ENCODE assay signal across 14 mouse cellular contexts in genomic region chr9:60759436-60760007, GRCm38 (mm10). TPM values are rescaled to one million over a fixed set of nuclear protein-coding genes. Genes with fewer than 3 reads are reported as not detected.
DNase-seq lines count a peak whose midpoint lies in the region; ATAC-seq lines count a peak whose summit lies in the region.
"Had no signal": no experiment of that assay in that cellular context is flagged by ENCODE, and none has a peak within 500 bp of the region (broad histone marks: within the 10 kb centered on the region; RNA-seq: fewer than 3 reads in every experiment).

No protein-coding gene starts in this region.

- 49% methylated on average over 10 of the region's 10 CpGs for WGBS in embryonic facial prominence, embryonic 14.5 days
- 71% methylated on average over 10 of the region's 10 CpGs for WGBS in embryonic facial prominence, embryonic 10.5 days
- WGBS in heart, embryonic 14.5 days = 28% methylated on average over 10 of the region's 10 CpGs
- WGBS in midbrain, embryonic 10.5 days = 77% methylated on average over 10 of the region's 10 CpGs

- H3K4me3 ChIP-seq in embryonic facial prominence, embryonic 14.5 days (ENCODE audit: low read depth, low read length) = no peak overlapping the region
- no peak overlapping the region for H3K4me3 ChIP-seq in embryonic facial prominence, embryonic 10.5 days
- H3K4me3 ChIP-seq in heart, embryonic 14.5 days (ENCODE audit: control insufficient read depth in 1 of 2, insufficient read depth in 1 of 2, low read depth in 1 of 2, low read length in 2 of 2) = no peak overlapping the region
- H3K4me3 ChIP-seq in midbrain, embryonic 10.5 days = no peak overlapping the region
- H3K4me3 ChIP-seq: erythroblast, embryonic 14.5 days; kidney, embryonic 15.5 days had no signal

- DNase-seq in embryonic facial prominence, embryonic 14.5 days (ENCODE audit: low spot score) = peak; percentile 49
- DNase-seq in embryonic facial prominence, embryonic 10.5 days (ENCODE audit: low spot score) = no peak
- DNase-seq in 3T3-L1 (ENCODE audit: low read depth, low spot score) = peak; percentile 34
- peak; percentile 49 to 84 for DNase-seq in gastrocnemius, adult 8-10 months (ENCODE audit: low spot score in 2 of 2)
- DNase-seq in layer of hippocampus, postnatal 25 days (ENCODE audit: extremely low spot score in 1 of 2, low spot score in 1 of 2) = no peak
- no peak for DNase-seq in midbrain, embryonic 10.5 days (ENCODE audit: low spot score)
- DNase-seq: cerebellum, postnatal 36 days; midbrain, embryonic 14.5 days; thymus, postnatal 25 days had no signal

- H3K27ac ChIP-seq in embryonic facial prominence, embryonic 14.5 days (replicated peaks; ENCODE audit: low read depth, low read length) = no peak overlapping the region
- no peak overlapping the region for H3K27ac ChIP-seq in embryonic facial prominence, embryonic 10.5 days (replicated peaks)
- peak overlapping the region; percentile 61 to 74 for H3K27ac ChIP-seq in heart, embryonic 14.5 days (replicated peaks in 1 of 2; ENCODE audit: control insufficient read depth in 1 of 2, insufficient read depth in 1 of 2, low read depth in 2 of 2, low read length in 2 of 2)
- H3K27ac ChIP-seq in midbrain, embryonic 10.5 days (replicated peaks) = no peak overlapping the region
- H3K27ac ChIP-seq: liver, embryonic 14.5 days had no signal

- H3K4me1 ChIP-seq in embryonic facial prominence, embryonic 14.5 days (ENCODE audit: control insufficient read depth, insufficient read depth, low read length) = peaks cover 12% of the 10 kb centered on the region; the same call in 1 of the 2 replicates
- H3K4me1 ChIP-seq in embryonic facial prominence, embryonic 10.5 days = peaks cover 27% of the 10 kb centered on the region
- peaks cover 26 to 36% of the 10 kb centered on the region in 2 experiments for H3K4me1 ChIP-seq in heart, embryonic 14.5 days (ENCODE audit: control insufficient read depth in 2 of 2, insufficient read depth in 2 of 2, low read length in 2 of 2)
- H3K4me1 ChIP-seq in midbrain, embryonic 10.5 days = peaks cover 9% of the 10 kb centered on the region; the same call in 1 of the 2 replicates

- H3K9ac ChIP-seq in embryonic facial prominence, embryonic 14.5 days (ENCODE audit: low read depth, low read length) = no peak overlapping the region
- no peak overlapping the region for H3K9ac ChIP-seq in heart, embryonic 14.5 days (ENCODE audit: low read length)
- H3K9ac ChIP-seq: kidney, embryonic 15.5 days; liver, embryonic 14.5 days had no signal

- H3K9me3 ChIP-seq in embryonic facial prominence, embryonic 14.5 days (ENCODE audit: control insufficient read depth, low read length) = no peaks in the 10 kb centered on the region
- H3K9me3 ChIP-seq in embryonic facial prominence, embryonic 10.5 days = no peaks in the 10 kb centered on the region
- H3K9me3 ChIP-seq in heart, embryonic 14.5 days (ENCODE audit: control insufficient read depth, low read length) = no peaks in the 10 kb centered on the region
- no peaks in the 10 kb centered on the region for H3K9me3 ChIP-seq in midbrain, embryonic 10.5 days (replicated peaks)
- H3K9me3 ChIP-seq: kidney, embryonic 15.5 days had no signal

- H3K27me3 ChIP-seq in embryonic facial prominence, embryonic 14.5 days (replicated peaks; ENCODE audit: control insufficient read depth, insufficient read depth, low read length) = no peaks in the 10 kb centered on the region
- no peaks in the 10 kb centered on the region for H3K27me3 ChIP-seq in embryonic facial prominence, embryonic 10.5 days (replicated peaks; ENCODE audit: low read depth, poor library complexity, severe bottlenecking)
- no peaks in the 10 kb centered on the region for H3K27me3 ChIP-seq in heart, embryonic 14.5 days (ENCODE audit: control insufficient read depth, insufficient read depth, low read length)
- H3K27me3 ChIP-seq in midbrain, embryonic 10.5 days (ENCODE audit: low read depth, poor library complexity, severe bottlenecking) = no peaks in the 10 kb centered on the region
- H3K27me3 ChIP-seq: kidney, embryonic 15.5 days had no signal

- ATAC-seq in embryonic facial prominence, embryonic 14.5 days (ENCODE audit: low read depth) = no peak
- ATAC-seq in heart, embryonic 14.5 days (ENCODE audit: insufficient number of reproducible peaks, insufficient read depth, low FRiP score, low read depth) = no peak
- ATAC-seq in granulocyte monocyte progenitor cell, adult 5-6 weeks (replicated peaks; ENCODE audit: poor library complexity, severe bottlenecking) = no peak

- no peaks in the 10 kb centered on the region for H3K36me3 ChIP-seq in embryonic facial prominence, embryonic 14.5 days (ENCODE audit: control insufficient read depth, insufficient read depth, low read length)
- no peaks in the 10 kb centered on the region for H3K36me3 ChIP-seq in embryonic facial prominence, embryonic 10.5 days (replicated peaks)
- H3K36me3 ChIP-seq in heart, embryonic 14.5 days (ENCODE audit: control insufficient read depth, insufficient read depth, low read length) = no peaks in the 10 kb centered on the region
- H3K36me3 ChIP-seq in midbrain, embryonic 10.5 days = no peaks in the 10 kb centered on the region
- H3K36me3 ChIP-seq: kidney, embryonic 15.5 days had no signal

- H3K4me2 ChIP-seq in embryonic facial prominence, embryonic 14.5 days (ENCODE audit: low read depth, low read length) = no peak overlapping the region
- H3K4me2 ChIP-seq in heart, embryonic 14.5 days (ENCODE audit: low read length) = no peak overlapping the region
- H3K4me2 ChIP-seq: kidney, embryonic 15.5 days had no signal

RNA-seq across cellular contexts. Expression of gene Uaca, which starts 34.8 kb away (rescaled TPM):
- polyA plus RNA-seq in embryonic facial prominence, embryonic 14.5 days (2014; fragmentation: Nextera tagmentation; extraction: Ambion mirVana) = 31.5 and 31.8 TPM in 2 replicates
- polyA plus RNA-seq in embryonic facial prominence, embryonic 10.5 days (2016; fragmentation: Nextera tagmentation; extraction: Ambion mirVana) = 30.0 and 31.0 TPM in 2 replicates
- total RNA-seq in gastrocnemius, adult 8-10 months (2022) = 100 to 1,000 TPM; 122 to 163 (median 140) TPM
- polyA plus RNA-seq in heart, embryonic 14.5 days (2014; fragmentation: Nextera tagmentation; extraction: Ambion mirVana) = 10.9 and 17.1 TPM in 2 replicates
- total RNA-seq in layer of hippocampus, postnatal 25 days (2021) = 1 to 10 TPM; 6.6 to 8.6 TPM
- 0.79 and 1.2 TPM in 2 replicates for total RNA-seq in granulocyte monocyte progenitor cell, adult 5-6 weeks (2014; fragmentation: Nextera tagmentation)
- total RNA-seq in granulocyte monocyte progenitor cell, adult 5-6 weeks (2017) = 2.1 and 2.2 TPM in 2 replicates
- 33.1 and 37.0 TPM in 2 replicates for polyA plus RNA-seq in midbrain, embryonic 10.5 days (2016; fragmentation: Nextera tagmentation; extraction: Ambion mirVana)
- polyA plus RNA-seq: erythroblast, embryonic 14.5 days had no signal

RNA-seq across cellular contexts. Expression of gene Larp6, which starts 46.7 kb away (rescaled TPM):
- polyA plus RNA-seq in embryonic facial prominence, embryonic 14.5 days (2014; fragmentation: Nextera tagmentation; extraction: Ambion mirVana) = 3.3 and 4.7 TPM in 2 replicates
- 0.72 TPM in 2 replicates for polyA plus RNA-seq in embryonic facial prominence, embryonic 10.5 days (2016; fragmentation: Nextera tagmentation; extraction: Ambion mirVana)
- total RNA-seq in gastrocnemius, adult 8-10 months (2022) = 1 to 10 TPM in 2 of 4 experiments, under 1 TPM in 2; 0.80 to 2.2 (median 1.3) TPM
- polyA plus RNA-seq in heart, embryonic 14.5 days (2014; fragmentation: Nextera tagmentation; extraction: Ambion mirVana) = 0.61 and 0.68 TPM in 2 replicates
- 10 to 100 TPM; 36.2 to 38.6 TPM for total RNA-seq in layer of hippocampus, postnatal 25 days (2021)
- not detected in 2 replicates for total RNA-seq in granulocyte monocyte progenitor cell, adult 5-6 weeks (2014; fragmentation: Nextera tagmentation)
- total RNA-seq in granulocyte monocyte progenitor cell, adult 5-6 weeks (2017) = not detected in 2 replicates
- polyA plus RNA-seq in midbrain, embryonic 10.5 days (2016; fragmentation: Nextera tagmentation; extraction: Ambion mirVana) = 1.2 and 1.9 TPM in 2 replicates
- polyA plus RNA-seq: erythroblast, embryonic 14.5 days had no signal

Comparison
In these comparisons a context has a peak if more than half of its experiments do, and no peak if none do; other contexts are left out.
1. DNase-seq: peak in embryonic facial prominence, embryonic 14.5 days (single experiment), 3T3-L1 (single experiment) and gastrocnemius, adult 8-10 months (2 of 2); none in embryonic facial prominence, embryonic 10.5 days (single experiment), layer of hippocampus, postnatal 25 days (0 of 2) and midbrain, embryonic 10.5 days (single experiment).
2. H3K27ac ChIP-seq: peak in heart, embryonic 14.5 days (2 of 2); none in embryonic facial prominence, embryonic 14.5 days (single experiment), embryonic facial prominence, embryonic 10.5 days (single experiment) and midbrain, embryonic 10.5 days (single experiment).